Mouse (Mus musculus): ENCODE measurements at regions not wholly inside any gene's neighbourhood (a gene's known extent, or its start where the extent isn't known, plus 50 kb on each side); places are given as distances from the start of the nearest gene placed in this dataset.

- TF ChIP-seq ETS1 (IDR thresholded peaks at IDR 0.05; ENCODE audit: low read depth, low read length) (no peak), HCFC1 (IDR thresholded peaks at IDR 0.05; ENCODE audit: low read depth, low read length) (no peak), ZKSCAN1 (IDR thresholded peaks at IDR 0.05; ENCODE audit: low read depth, low read length) (no peak), CTCF (IDR thresholded peaks at IDR 0.05 in 2 of 3, conservative IDR thresholded peaks at IDR 0.05 in 1 of 3; ENCODE audit: control insufficient read depth in 1 of 3, insufficient read depth in 1 of 3, low read depth in 2 of 3, low read length in 3 of 3, poor library complexity in 1 of 3, severe bottlenecking in 1 of 3) (no peak), NELFE (IDR thresholded peaks at IDR 0.05; ENCODE audit: low read depth, low read length) (no peak), JUND (IDR thresholded peaks at IDR 0.05; ENCODE audit: low read depth, low read length) (no peak)
Observed at GRCm38 (mm10) chr10:99654284-99654683, 105.2 kb downstream of the Csl start.

Data from MEL (cell line).